Mouse (Mus musculus) left cerebral cortex, postnatal 25 days (tissue): ENCODE measurements around the gene Jade2. TPM values are rescaled to one million over a fixed set of nuclear protein-coding genes. Genes with fewer than 3 reads are reported as not detected.

Source experiments
- total RNA-seq, 2 experiments: library from RNA; stranded (reverse); gene quantifications; 2 replicates each; pipeline ENCODE4 v1.2.3; 2021

Gene Jade2
- total RNA-seq, 2 experiments from 2014 or later: 28.7 to 34.5 TPM

Other genes starting within 250 kb of the Jade2 start
- 10 to 100 TPM; 39.3 to 47.6 TPM for gene Nhp2, start 237.9 kb downstream of the Jade2 start, total RNA-seq
- 10 to 100 TPM; 55.0 to 60.7 TPM for gene Rmnd5b, start 221.8 kb downstream of the Jade2 start, total RNA-seq
- 10 to 100 TPM in 1 of 2 experiments, 1 to 10 TPM in 1; 10.0 to 10.8 TPM for gene N4bp3, start 206.8 kb downstream of the Jade2 start, total RNA-seq
- gene D930048N14Rik, start 206.7 kb downstream of the Jade2 start, total RNA-seq: 1 to 10 TPM; 1.1 to 1.7 TPM
- gene 0610009B22Rik, start 168.8 kb downstream of the Jade2 start, total RNA-seq: 10 to 100 TPM; 34.3 to 35.3 TPM
- 10 to 100 TPM; 16.4 to 21.3 TPM for gene Sec24a, start 94.0 kb downstream of the Jade2 start, total RNA-seq
- gene Sar1b, start 94.0 kb downstream of the Jade2 start, total RNA-seq: 10 to 100 TPM; 68.3 to 70.1 TPM
- 10 to 100 TPM; 31.8 to 35.6 TPM for gene Cdkn2aipnl, start 110.0 kb upstream of the Jade2 start, total RNA-seq
- 100 to 1,000 TPM; 191 to 200 TPM for gene Ube2b, start 143.1 kb upstream of the Jade2 start, total RNA-seq
- gene Cdkl3, start 146.6 kb upstream of the Jade2 start, total RNA-seq: 10 to 100 TPM; 12.5 to 12.9 TPM
- 100 to 1,000 TPM; 123 to 128 TPM for gene Ppp2ca, start 241.0 kb upstream of the Jade2 start, total RNA-seq